Mouse (Mus musculus) ES-Bruce4 (cell line): Measurements from ENCODE around the gene Psmb11.

Experiments used
- CTCF ChIP-seq: IDR thresholded peaks from one replicate; pipeline ENCODE4 v1.8.1; 2011; ENCODE audit warnings: low read depth, low read length
- EP300 ChIP-seq: IDR thresholded peaks from 2 replicates; pipeline ENCODE4 v1.6.1; 2011; ENCODE audit warnings: low read depth, low read length; ENCODE audit not compliant: insufficient read depth
- POLR2A ChIP-seq: IDR thresholded peaks from one replicate; pipeline ENCODE4 v1.8.1; 2011; ENCODE audit warnings: low read length; ENCODE audit not compliant: insufficient read depth

- no peak for TF ChIP-seq POLR2A
- no peak for TF ChIP-seq CTCF
- TF ChIP-seq EP300: no peak
These were observed 21.8 kb downstream of the Psmb11 start for GRCm38 (mm10) chr14:54643011-54643410.
